Mouse (Mus musculus): ENCODE data around the gene Nrip2. TPM values are rescaled to one million over a fixed set of nuclear protein-coding genes. Genes with fewer than 3 reads are reported as not detected.
A peak's percentile ranks its signal among the peaks of the same experiment; 100 is the strongest.

The Nrip2 gene
- total RNA-seq, 2 experiments from 2014 or later: 3.0 to 4.7 TPM

DNA sequence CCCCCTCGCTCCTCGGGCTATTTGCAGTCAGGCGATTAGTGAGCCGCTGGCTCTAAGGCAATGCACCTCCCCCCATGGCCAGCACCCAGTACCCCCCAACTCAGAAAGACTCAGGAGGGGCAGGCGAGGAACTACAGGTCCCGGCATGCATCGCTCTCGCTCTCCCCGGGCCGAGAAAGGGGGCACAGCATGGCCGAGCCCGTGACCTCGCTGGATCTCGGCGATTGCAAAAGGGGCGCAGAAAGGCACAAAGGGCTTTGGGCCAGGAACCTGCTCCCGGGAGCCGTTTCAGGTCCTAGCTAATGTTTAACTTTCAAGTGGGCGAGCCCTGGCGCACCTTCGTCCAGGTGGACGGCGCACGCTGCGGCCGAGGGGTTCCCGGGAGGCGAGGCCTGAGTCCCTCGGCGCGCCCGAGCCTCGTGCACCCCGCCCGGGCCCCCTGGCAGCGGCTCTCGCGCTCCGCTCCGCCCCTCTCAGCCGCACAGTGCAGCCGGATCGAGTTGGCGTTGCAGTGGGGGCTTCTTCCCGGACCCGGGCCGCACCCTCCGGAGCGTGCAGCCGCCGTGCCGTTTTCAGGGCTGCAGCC is 38.7 kb downstream of the Nrip2 start:
- DNase-seq: peak; percentile 82

GRCm38 (mm10) chr6:128438317-128438870 is 39.3 kb downstream of the Nrip2 start, which contains the start of gene Fkbp4:
TSS of gene Fkbp4 (minus strand) at chr6:128438677.
- DNase-seq: peak; percentile 97

DNA sequence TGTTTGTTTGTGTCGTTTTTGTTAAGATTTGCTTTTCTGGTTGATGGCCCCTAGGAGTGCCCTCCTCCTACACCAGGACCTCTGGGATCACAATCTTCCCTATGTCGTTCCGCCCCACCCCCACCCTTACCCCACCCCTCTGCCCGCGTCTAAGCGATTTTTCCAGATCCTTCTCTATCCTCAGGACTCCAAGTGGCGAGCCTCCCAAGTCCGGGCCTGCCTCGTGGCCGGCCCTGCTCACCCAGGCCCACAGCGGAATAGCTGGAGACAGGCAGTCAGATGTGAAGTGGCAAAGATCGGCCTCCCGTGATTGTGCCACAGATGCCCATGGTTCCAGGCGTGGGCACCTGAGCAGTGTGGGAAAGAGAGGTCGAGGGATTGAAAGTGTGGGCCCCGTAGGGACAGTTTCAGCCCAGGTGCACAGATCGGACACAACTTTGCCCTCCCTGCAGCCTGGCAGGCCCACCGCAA is 39.8 kb downstream of the Nrip2 start:
- no peak for DNase-seq

DNA sequence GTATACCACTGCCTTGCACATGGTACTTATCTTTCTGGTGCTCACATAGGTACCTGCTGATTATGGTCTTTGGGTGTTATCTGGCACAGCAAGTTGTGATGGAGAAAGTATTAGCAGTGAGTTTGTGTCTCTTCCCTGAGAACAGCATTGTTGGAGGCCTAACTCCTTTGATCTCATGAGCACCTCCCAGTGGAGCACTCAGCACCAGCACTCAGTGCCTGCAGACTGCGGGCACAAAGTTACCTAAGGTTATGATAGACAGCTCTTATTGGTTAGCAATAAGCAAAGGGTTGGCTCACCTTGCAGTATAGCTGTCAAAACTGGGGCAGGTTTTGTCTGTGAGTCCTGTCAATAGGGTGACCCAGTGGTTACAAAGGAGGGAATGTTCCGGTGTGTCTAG is 41.1 kb downstream of the Nrip2 start:
- DNase-seq: no peak

DNA sequence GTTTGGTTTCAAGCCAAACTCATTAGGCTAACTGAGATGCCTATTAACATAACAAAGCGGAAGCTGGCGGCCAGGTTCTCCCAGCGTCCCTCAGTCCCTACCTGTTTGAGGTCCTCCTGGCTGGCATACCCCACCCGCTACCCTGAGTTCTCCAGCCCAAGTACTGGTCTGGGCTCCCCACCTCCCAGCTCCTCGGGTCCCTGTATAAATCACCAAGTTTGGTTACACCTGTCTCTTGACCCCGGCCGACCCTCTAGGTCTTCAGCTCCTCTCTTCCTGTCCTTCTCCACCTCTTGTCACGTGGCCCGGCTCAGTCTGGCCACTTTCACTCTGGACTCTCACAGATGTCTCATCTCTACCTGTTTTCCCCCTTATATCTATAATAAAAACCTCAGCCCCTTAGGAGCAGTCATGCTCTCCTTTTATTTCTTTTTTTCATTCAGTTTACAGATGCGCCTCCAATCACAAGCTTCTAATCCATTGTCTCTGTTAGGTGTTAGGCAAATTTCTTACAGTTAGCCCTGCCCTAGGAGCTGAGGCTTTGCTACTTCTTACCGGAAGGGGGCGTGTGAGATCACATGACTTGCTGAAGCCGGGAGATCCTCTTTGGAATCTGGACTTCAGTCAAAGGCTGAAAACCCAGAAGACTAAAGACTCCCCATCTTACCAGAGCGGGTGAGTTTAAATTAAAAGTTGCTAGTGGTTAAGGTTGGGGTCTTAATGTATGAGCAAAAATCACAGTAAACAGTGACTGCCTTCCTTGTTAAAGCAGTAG is 46.9 kb downstream of the Nrip2 start:
- peak; percentile 79 for DNase-seq

DNA sequence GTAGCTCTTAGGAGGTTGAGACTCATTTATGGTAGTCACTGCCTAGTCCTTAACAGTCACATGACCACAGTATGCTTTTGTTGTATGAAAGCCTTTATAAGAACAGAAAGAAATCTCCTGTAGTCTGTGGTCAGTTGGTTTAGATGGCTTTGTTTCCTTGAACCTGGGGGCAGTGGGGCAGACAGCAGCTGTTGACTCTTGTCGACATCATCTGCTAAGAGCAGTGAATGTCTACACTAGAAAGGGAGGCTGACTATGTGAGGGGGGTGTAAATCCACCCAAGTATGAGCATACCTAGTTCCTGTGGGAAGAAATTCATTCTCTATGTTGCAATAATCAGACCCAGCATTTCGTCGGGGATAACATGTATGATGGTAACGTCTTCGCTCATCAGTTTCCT is 48.0 kb downstream of the Nrip2 start:
- no peak for DNase-seq

DNA sequence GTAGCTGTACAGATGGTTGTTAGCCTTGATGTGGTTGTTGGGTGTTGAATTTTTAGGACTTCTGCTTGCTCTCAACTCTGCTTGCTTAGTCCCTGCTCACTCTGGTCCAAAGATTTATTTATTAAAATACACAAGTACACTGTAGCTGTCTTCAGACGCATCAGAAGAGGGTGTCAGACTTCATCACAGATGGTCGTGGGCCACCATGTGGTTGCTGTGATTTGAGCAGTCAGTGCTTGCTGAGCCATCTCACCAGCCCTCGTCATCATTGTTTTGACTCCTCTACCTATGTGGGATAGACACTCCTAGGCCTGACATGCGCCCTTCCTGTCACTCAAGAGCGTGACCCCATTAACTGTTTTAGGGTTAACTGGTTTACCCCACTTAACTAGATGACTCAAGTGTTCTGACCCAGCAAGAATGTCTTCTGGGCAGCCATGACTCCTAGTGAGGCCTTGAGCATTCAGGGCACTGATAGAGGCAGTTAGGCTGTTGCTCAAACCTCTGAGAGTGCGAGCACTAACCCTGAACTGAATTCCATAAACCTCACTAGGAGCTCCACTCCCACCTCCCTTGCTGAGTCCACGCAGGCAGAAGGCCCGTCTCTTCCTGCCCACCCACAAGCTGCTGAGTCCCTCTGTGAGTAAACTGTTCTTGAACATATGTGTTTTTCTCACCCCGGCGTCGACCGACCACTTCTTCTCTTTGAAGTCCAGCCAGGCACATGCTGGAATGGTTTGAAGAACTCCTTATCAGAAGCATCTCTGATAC is 56.9 kb downstream of the Nrip2 start:
- DNase-seq: peak; percentile 36

DNA sequence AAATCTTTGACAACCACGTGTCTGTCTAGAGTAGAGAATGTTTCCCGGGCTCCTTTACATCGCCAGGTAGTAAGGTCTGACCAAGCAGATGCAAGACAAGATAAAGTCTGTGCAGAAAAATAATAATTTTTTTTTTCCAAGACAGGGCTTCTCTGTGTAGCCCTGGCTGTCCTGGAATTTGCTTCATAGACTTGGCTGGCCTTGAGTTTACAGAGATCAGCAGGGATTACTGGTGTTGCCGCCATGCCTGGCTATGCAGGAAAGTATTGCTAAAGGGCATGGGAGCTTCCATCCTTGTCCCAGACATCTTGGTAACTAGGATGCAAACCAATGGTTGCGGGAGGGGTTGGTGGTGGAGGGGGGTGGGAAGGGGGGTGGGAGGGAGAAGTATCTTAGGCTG is 58.1 kb downstream of the Nrip2 start:
- DNase-seq: peak; percentile 34

GRCm38 (mm10) chr6:128460321-128460720 is 61.2 kb downstream of the Nrip2 start:
- no peak for DNase-seq

- no peak for DNase-seq
Observed at GRCm38 (mm10) chr6:128460729-128461503, 61.8 kb downstream of the Nrip2 start.

DNA sequence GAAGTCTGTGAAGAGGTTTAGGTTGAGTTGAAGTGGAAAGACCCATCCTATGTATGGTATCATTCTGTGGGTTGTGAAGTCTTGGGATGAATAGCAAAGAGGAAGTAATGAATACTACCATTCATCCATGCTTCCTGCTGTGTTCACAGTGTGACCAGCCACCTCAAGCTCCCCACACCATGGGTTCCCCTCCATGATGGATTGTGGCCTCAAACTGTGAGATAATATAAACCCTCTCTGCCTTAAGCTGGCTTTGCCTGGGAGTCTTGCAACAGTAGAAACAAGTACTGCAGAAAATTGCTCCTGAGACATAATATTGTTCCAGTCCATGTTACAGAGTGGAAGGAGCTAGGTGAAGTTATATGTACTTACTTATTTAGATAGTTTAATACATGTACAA is 62.5 kb downstream of the Nrip2 start:
- no peak for DNase-seq

- DNase-seq: no peak
Observed at GRCm38 (mm10) chr6:128464996-128465395, 65.9 kb downstream of the Nrip2 start.

Other genes with a start within 250 kb of the Nrip2 start
- gene Tead4, start 98.5 kb upstream of the Nrip2 start, total RNA-seq (2021): 1 to 10 TPM; 4.4 to 4.6 TPM
- gene Tulp3, start 43.4 kb upstream of the Nrip2 start, total RNA-seq (2021): 10 to 100 TPM; 24.2 to 27.2 TPM
- 10 to 100 TPM; 21.7 to 30.1 TPM for gene Rhno1, start 36.4 kb upstream of the Nrip2 start, total RNA-seq (2021)
- gene Foxm1, start 36.3 kb upstream of the Nrip2 start, total RNA-seq (2021): 10 to 100 TPM; 15.3 to 16.6 TPM
- not detected for gene Tex52, start 23.8 kb upstream of the Nrip2 start, total RNA-seq (2021)
- not detected for gene Gm44596, start 23.8 kb upstream of the Nrip2 start, total RNA-seq (2021)
- 10 to 100 TPM; 19.2 to 19.9 TPM for gene Itfg2, start 25.6 kb downstream of the Nrip2 start, total RNA-seq (2021)
- 100 to 1,000 TPM; 170 to 173 TPM for gene Fkbp4, start 39.4 kb downstream of the Nrip2 start, total RNA-seq (2021)
- 100 to 1,000 TPM; 288 to 650 TPM for gene Pzp, start 127.4 kb downstream of the Nrip2 start, total RNA-seq (2021)
- 1 to 10 TPM; 1.1 to 1.7 TPM for gene A2ml1, start 182.3 kb downstream of the Nrip2 start, total RNA-seq (2021)
- gene Klrb1a, start 224.2 kb downstream of the Nrip2 start, total RNA-seq (2021): under 1 TPM in 1 of 2 experiments, not detected in 1; 0.30 TPM